Mouse (Mus musculus): ENCODE data around the gene Sephs1.
"Not testable (repeated sequence)": the region's sequence is repeated elsewhere in the genome, so short reads cannot be mapped to it uniquely, and the experiment has no call there.

Sephs1 gene

GRCm38 (mm10) chr2:4908771-4909315 is 27.5 kb downstream of the Sephs1 start:
- DNase-seq, result no peak

DNA sequence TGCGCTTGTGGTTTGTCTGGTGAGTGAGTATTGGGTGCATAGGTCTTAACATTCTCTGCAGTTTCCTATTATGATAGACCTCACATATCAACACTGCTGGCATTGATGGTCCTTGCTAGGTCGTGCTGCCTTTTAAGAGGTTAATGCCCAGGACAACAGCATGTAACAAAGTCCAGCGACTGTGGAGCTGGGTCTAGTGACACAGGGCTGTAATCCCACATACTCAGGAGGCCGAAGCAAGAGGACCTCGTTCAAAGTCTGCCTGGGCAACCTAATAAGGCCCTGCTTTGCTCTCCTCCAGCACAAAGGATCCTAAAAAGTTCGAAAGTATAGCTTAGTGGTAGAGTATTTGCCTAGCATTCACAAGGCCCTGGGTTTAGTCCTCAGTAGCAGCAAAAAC is 28.5 kb downstream of the Sephs1 start:
- DNase-seq, result no peak

GRCm38 (mm10) chr2:4910521-4910920 is 29.2 kb downstream of the Sephs1 start:
- no peak for DNase-seq

DNA sequence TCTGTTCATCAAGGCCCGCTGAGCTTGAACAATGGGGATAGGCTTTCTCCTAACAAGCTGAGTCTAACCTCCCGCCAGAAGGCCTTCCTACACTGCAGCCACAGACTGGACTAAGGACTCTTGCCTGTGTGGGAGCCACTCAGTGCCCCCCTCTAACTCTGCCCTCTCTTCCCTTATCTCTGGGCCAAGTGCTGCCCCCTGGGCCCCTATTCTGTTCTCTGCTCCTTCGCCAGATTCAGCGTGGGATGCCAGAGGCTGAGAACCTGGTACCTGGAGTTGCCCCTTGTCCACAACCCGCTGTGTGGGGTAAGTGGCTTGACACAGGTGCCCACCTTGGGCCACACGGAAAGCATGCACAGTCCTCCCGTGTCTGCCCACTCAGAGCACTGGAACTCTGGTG is 32.6 kb downstream of the Sephs1 start:
- DNase-seq, result no peak

- no peak for DNase-seq
Observed at GRCm38 (mm10) chr2:4916037-4916436, 34.7 kb downstream of the Sephs1 start.

- peak; percentile 73 for DNase-seq
Observed at GRCm38 (mm10) chr2:4917326-4918021, 36.1 kb downstream of the Sephs1 start.

DNA sequence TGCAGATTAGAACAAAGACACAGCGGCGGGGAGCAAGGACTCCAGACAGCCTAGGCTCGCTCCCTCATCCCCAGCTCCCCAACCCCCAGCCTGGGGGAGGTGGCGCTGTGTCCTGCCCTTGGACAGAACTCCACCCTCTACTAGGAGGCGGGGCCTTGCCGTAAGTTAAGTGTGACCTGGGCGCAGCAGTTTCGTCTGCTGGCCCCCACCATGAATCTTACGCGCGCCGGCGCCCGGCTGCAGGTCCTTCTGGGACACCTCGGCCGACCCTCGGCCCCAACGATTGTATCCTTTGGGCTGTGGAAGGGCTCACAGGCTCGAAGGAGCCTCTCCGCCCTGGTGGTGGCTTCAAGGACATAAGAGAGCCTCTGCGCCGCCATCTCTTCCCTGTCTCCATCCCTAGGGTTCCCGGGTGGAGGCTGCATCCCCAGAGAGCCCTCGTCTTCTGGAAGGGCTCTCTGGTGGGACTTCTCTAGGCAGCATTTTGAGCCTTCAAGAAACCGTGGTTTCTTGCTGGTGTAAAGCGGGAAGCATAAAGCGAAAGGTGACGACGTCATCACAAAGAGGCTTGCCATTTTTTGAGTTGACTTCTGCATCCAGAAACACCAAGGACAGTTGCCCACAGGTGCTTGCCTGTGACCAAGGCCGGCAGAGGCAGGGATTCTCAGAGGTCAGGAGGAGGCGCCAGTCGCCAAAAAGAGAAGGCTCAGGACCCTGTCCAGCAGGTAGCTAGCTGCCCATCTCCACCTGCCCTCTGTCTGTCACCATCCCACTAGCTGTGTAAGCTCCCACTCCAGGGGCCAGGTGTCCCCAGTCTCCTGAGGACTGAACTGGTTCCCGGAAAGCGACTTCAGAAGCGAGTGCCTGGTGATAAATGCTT is 37.7 kb downstream of the Sephs1 start, which contains the start of gene Phyh:
Phyh (plus strand) TSS at position 160 of the 880 bp plus-strand sequence.
- peak; percentile 93 for DNase-seq

DNA sequence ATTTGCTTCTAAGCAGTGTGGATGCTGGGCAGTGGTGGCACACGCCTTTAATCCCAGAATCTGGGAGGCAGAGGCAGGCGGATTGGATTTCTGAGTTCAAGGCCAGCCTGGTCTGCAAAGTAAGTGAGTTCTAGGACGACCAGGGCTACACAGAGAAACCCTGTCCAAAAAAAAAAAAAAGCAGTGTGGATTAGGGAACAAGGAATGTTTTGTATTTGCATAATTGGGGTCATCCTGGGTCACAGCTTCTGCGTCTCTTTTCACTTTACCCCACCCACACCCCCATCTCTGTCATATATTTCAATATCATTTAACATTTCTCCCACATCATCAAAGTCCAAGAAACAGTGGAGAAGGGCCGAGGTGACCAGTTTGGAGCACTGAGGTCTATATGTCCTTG is 39.7 kb downstream of the Sephs1 start:
- no peak for DNase-seq

DNA sequence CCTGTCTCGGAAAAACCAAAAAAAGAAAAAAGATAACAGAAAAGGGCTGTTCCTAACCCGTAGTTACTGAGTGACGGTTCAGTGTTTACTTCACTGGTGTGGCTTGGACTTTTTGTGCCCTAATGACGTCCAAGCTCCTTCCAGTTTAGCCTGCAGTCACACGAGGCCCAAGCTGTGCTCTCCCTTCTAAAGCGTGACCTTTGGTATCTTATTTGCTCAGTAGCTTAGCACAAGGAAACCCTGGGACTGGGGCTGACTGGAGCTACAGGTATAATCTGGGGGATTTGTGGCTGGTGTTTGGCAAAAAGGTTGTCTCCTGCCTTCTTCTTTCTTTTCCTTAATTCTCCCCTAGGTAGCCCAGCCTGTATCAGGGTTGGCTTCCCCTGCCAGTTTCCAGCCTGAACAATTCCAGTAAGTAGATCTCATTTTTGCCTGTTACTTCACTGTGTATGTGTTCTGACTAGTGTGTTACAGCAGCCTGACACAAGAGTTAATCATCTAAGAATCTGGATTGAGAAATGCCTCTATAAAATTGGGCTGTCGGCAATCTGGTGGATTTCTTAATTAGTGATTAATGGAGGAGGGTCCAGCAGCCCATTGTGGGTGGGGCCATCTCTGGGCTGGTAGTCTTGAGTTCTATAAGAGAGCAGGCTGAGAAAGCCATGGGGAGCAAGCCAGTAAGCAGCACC is 41.3 kb downstream of the Sephs1 start:
- DNase-seq, result peak; percentile 51

DNA sequence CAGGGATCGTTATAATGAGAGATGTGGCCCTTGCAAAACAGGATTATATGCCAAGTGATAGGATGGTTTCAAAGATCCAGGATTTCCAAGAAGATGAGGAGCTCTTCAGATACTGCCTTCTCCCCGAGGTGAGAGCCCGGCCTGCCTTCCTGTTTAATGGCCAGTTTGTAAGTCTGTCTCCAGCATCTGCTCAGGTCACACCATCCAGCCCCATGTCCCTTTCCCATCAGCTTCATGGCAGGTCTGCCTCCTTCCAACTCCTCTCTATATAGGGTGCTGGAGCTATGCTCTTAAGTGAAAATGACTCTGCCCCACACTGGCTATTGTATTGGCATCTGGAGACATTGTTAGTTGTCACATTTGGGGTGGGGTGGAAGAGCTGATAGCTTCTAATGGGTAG is 46.0 kb downstream of the Sephs1 start:
- DNase-seq, result no peak

- DNase-seq, result no peak
Observed at GRCm38 (mm10) chr2:4929230-4929629, 47.9 kb downstream of the Sephs1 start.

- no peak for DNase-seq
Observed at GRCm38 (mm10) chr2:4934516-4934915, 53.2 kb downstream of the Sephs1 start.

- no peak for DNase-seq
Observed at GRCm38 (mm10) chr2:4937931-4938330, 56.6 kb downstream of the Sephs1 start.

GRCm38 (mm10) chr2:4940861-4941260 is 59.5 kb downstream of the Sephs1 start:
- no peak for DNase-seq

GRCm38 (mm10) chr2:4949691-4950090 is 68.3 kb downstream of the Sephs1 start:
- not testable (repeated sequence) for DNase-seq

- DNase-seq, result no peak
Observed at GRCm38 (mm10) chr2:4950986-4951385, 69.6 kb downstream of the Sephs1 start.

DNA sequence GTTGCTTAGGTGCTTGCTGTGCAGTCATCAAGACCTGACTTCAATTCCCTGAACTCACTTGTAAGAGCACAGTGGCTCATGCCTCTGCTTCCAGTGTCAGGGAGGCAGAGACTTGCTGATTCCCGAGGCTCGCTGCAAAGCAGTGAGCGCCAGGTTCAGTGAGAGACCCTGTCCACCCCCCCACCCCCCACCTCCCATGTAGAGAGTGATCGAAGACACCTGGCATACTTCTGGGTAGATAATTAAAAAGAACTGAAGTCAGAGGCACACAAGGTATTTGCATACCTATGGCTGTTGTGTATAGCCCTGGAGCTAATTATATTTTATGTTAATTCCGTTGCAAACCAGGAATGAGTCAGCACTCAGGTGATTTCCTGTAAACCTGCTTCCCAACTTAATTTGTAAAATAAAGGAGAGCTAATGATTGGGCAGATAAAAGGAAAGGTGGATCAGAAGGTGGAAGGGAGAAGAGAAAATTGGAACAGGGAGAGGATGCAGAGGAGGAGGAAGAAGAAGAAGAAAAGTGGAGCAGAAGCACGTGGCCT is 72.9 kb downstream of the Sephs1 start:
- DNase-seq, result no peak

DNA sequence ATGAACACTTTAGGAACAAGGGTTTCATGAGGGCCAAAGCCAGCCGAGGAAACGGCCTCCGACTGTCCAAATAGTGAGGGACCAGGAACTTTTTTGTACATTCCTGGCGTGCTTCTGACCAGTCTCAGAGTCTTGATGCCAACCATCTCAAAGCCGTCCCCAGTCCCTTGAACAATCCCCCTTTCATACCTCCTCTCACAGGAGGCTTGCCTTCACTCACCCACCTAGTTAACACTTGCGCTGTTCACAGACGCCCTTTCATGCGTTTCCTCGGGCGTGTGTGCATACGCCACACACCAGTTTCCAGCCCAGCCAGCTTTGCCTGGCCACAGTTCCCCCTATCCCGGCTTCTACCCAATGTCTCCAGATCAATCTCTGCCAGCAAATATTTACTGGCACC is 76.7 kb downstream of the Sephs1 start:
- no peak for DNase-seq

All from kidney, postnatal 14 days (tissue).